Mouse (Mus musculus): ENCODE measurements around the gene Hyal1. TPM values are rescaled to one million over a fixed set of nuclear protein-coding genes. Genes with fewer than 3 reads are reported as not detected.

Gene Hyal1
- total and polyA plus RNA-seq, 3 experiments: 1.3 to 3.4 TPM; not detected in 1

DNA sequence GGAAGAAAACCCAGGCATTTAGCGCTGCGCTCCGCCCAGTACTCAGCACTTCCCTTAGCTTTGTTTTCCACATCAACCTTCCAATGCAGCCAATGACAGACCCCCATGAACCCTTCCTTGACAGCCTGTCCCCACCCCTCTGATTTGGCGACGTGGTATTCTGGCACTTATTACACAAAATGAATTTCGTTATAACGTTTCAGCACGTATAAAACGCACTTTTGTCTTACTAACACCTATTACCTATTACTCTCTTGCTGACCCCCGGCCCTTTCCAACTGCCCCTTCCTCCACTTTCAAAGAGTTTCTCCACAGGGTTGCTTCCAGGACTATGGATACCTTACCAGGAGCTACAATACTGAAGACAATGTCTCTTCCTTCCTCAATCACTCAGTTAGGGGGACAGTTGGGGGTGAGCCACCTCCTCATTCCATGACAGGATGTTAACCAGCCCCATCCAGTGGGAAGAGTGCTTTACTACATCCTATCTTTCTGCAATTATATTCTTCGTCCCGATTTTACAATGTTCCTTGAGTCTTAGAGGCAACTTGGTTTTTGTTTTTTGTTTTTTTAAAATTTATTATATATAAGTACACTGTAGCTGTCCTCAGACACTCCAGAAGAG is 36.3 kb downstream of the Hyal1 start:
- H3K79me2 ChIP-seq (ENCODE audit: control insufficient read depth, insufficient read depth, low read length, poor library complexity): peaks cover 2% of the 10 kb centered on the region; the same call in 1 of the 2 replicates
- TF ChIP-seq POLR2AphosphoS2 (IDR thresholded peaks at IDR 0.05; ENCODE audit: low read length) (peak; percentile 55; the same call in 1 of the 2 replicates), MAFK (IDR thresholded peaks at IDR 0.05; ENCODE audit: borderline replicate concordance, low read depth, low read length) (no peak), POLR2A (IDR thresholded peaks at IDR 0.05; ENCODE audit: control insufficient read depth in 1 of 2, insufficient read depth in 1 of 2, low read depth in 1 of 2, low read length in 2 of 2, poor library complexity in 1 of 2) (peak in 1 of 2 experiments; percentile 16; a peak in 1 of 4 replicates), RAD21 (IDR thresholded peaks at IDR 0.05; ENCODE audit: low read depth, low read length) (no peak), CTCF (IDR thresholded peaks at IDR 0.05 in 2 of 3, conservative IDR thresholded peaks at IDR 0.05 in 1 of 3; ENCODE audit: control insufficient read depth in 1 of 3, insufficient read depth in 1 of 3, low read depth in 2 of 3, low read length in 3 of 3, poor library complexity in 1 of 3, severe bottlenecking in 1 of 3) (peak in 1 of 3 experiments; percentile 3; a peak in 1 of 6 replicates), ZMIZ1 (IDR thresholded peaks at IDR 0.05; ENCODE audit: low read depth, low read length) (no peak), CHD2 (IDR thresholded peaks at IDR 0.05; ENCODE audit: low read length) (no peak), POLR2AphosphoS5 (IDR thresholded peaks at IDR 0.05; ENCODE audit: borderline replicate concordance, low read depth, low read length) (no peak)
- H3K4me1 ChIP-seq (ENCODE audit: control insufficient read depth in 1 of 2, insufficient read depth in 2 of 2, low read length in 2 of 2): peaks cover 3 to 15% of the 10 kb centered on the region in 2 experiments; a peak in 3 of 4 replicates
- peak; percentile 61 for DNase-seq (ENCODE audit: low read depth, low spot score)
- peaks cover 0 to 7% of the 10 kb centered on the region in 2 experiments; a peak in 3 of 4 replicates for H3K36me3 ChIP-seq (ENCODE audit: control insufficient read depth in 1 of 2, insufficient read depth in 2 of 2, low read length in 2 of 2)
- peak overlapping the region; percentile 52 to 67 for H3K4me3 ChIP-seq (ENCODE audit: control insufficient read depth in 1 of 2, insufficient read depth in 1 of 2, low read depth in 2 of 2, low read length in 2 of 2)
- H3K27me3 ChIP-seq (ENCODE audit: control insufficient read depth in 1 of 2, insufficient read depth in 2 of 2, low read length in 2 of 2): no peaks in the 10 kb centered on the region
- H3K9ac ChIP-seq (ENCODE audit: control insufficient read depth, low read depth, low read length, poor library complexity, severe bottlenecking): peak overlapping the region; percentile 84
- no peaks in the 10 kb centered on the region for H3K9me3 ChIP-seq (replicated peaks; ENCODE audit: insufficient read depth, low read length)
- peak overlapping the region; percentile 54 for H3K27ac ChIP-seq (ENCODE audit: control insufficient read depth, low read depth, low read length)

DNA sequence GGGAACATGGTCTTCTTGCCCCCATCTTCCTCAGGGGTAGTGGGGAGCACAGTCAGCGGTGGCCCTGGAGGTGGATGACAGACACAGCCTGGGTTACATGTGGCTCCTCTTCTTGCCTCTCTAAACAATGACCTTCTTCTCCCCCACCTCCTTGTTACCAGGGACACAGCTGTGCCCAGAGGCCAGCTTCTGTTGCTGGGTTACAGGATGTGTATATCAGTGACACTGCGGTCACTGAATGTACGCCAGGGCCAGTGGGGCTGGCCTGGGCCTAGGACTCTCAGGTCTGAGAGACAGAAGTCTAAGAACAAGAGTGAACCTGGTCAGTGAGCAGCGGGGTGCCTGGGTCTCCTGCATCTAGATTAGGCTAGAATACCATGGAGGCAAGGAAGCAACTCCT is 38.3 kb downstream of the Hyal1 start:
- Histone ChIP-seq H3K27ac (ENCODE audit: control insufficient read depth, low read depth, low read length) (no peak overlapping the region), H3K79me2 (ENCODE audit: control insufficient read depth, insufficient read depth, low read length, poor library complexity) (peaks cover 2% of the 10 kb centered on the region; the same call in 1 of the 2 replicates), H3K36me3 (ENCODE audit: control insufficient read depth in 1 of 2, insufficient read depth in 2 of 2, low read length in 2 of 2) (peaks cover 0 to 7% of the 10 kb centered on the region in 2 experiments; a peak in 3 of 4 replicates), H3K4me1 (ENCODE audit: control insufficient read depth in 1 of 2, insufficient read depth in 2 of 2, low read length in 2 of 2) (peaks cover 3 to 15% of the 10 kb centered on the region in 2 experiments; a peak in 3 of 4 replicates), H3K4me3 (ENCODE audit: control insufficient read depth in 1 of 2, insufficient read depth in 1 of 2, low read depth in 2 of 2, low read length in 2 of 2) (no peak overlapping the region), H3K27me3 (ENCODE audit: control insufficient read depth in 1 of 2, insufficient read depth in 2 of 2, low read length in 2 of 2) (no peaks in the 10 kb centered on the region), H3K9ac (ENCODE audit: control insufficient read depth, low read depth, low read length, poor library complexity, severe bottlenecking) (no peak overlapping the region), H3K9me3 (replicated peaks; ENCODE audit: insufficient read depth, low read length) (no peaks in the 10 kb centered on the region)
- TF ChIP-seq ZKSCAN1 (IDR thresholded peaks at IDR 0.05; ENCODE audit: low read depth, low read length): no peak
- TF ChIP-seq CHD2 (IDR thresholded peaks at IDR 0.05; ENCODE audit: low read length): no peak
- TF ChIP-seq ZMIZ1 (IDR thresholded peaks at IDR 0.05; ENCODE audit: low read depth, low read length): no peak
- TF ChIP-seq GATA1 (IDR thresholded peaks at IDR 0.05; ENCODE audit: low read depth, low read length): no peak
- no peak for DNase-seq (ENCODE audit: low read depth, low spot score)

DNA sequence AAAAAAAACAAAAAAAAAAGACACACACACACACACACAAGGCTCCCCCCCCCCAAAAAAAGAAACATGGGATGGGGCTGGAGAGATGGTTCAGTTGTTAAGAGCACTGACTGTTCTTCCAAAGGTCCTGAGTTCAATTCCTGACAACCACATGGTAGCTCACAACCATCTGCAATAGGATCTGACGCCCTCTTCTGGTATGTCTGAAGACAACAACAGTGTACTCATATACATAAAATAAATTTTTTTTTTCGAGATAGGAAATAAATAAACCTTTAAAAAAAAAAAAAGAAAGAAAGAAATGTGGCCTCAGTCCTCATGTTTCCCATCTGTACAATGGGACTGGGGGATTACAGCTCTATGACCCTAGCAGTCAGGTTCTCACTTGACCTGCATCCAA is 40.7 kb downstream of the Hyal1 start:
- DNase-seq (ENCODE audit: low read depth, low spot score): peak; percentile 51

More for the DNA sequence above, 40.7 kb downstream of the Hyal1 start:
- Histone ChIP-seq H3K9me3 (replicated peaks; ENCODE audit: insufficient read depth, low read length) (no peaks in the 10 kb centered on the region), H3K27ac (ENCODE audit: control insufficient read depth, low read depth, low read length) (no peak overlapping the region), H3K9ac (ENCODE audit: control insufficient read depth, low read depth, low read length, poor library complexity, severe bottlenecking) (no peak overlapping the region), H3K4me3 (ENCODE audit: control insufficient read depth in 1 of 2, insufficient read depth in 1 of 2, low read depth in 2 of 2, low read length in 2 of 2) (no peak overlapping the region), H3K36me3 (ENCODE audit: control insufficient read depth in 1 of 2, insufficient read depth in 2 of 2, low read length in 2 of 2) (peaks cover under 1 to 3% of the 10 kb centered on the region in 2 experiments; a peak in 3 of 4 replicates), H3K27me3 (ENCODE audit: control insufficient read depth in 1 of 2, insufficient read depth in 2 of 2, low read length in 2 of 2) (no peaks in the 10 kb centered on the region), H3K79me2 (ENCODE audit: control insufficient read depth, insufficient read depth, low read length, poor library complexity) (no peaks in the 10 kb centered on the region), H3K4me1 (ENCODE audit: control insufficient read depth in 1 of 2, insufficient read depth in 2 of 2, low read length in 2 of 2) (peaks cover 0 to 4% of the 10 kb centered on the region in 2 experiments; a peak in 1 of 4 replicates)
- peak; percentile 71; the same call in 1 of the 2 replicates for TF ChIP-seq ZNF384 (IDR thresholded peaks at IDR 0.05; ENCODE audit: low read depth, low read length)
- TF ChIP-seq CTCF (IDR thresholded peaks at IDR 0.05 in 2 of 3, conservative IDR thresholded peaks at IDR 0.05 in 1 of 3; ENCODE audit: control insufficient read depth in 1 of 3, insufficient read depth in 1 of 3, low read depth in 2 of 3, low read length in 3 of 3, poor library complexity in 1 of 3, severe bottlenecking in 1 of 3): peak in 2 of 3 experiments; percentile 17 to 37; a peak in 3 of 6 replicates
- peak; percentile 50; the same call in 1 of the 2 replicates for TF ChIP-seq MYC (IDR thresholded peaks at IDR 0.05; ENCODE audit: low read depth, low read length)
- no peak for TF ChIP-seq ZC3H11A (IDR thresholded peaks at IDR 0.05; ENCODE audit: low read depth, low read length)

All from MEL (cell line).